Mouse (Mus musculus) kidney, postnatal 0 days (tissue): ENCODE data around the gene Rpl37a. TPM values are rescaled to one million over a fixed set of nuclear protein-coding genes. Genes with fewer than 3 reads are reported as not detected.

Experiments
- ATAC-seq: fragments of 200-750 bp; cut with Nextera tagmentation; replicated peaks from 2 replicates; pipeline ENCODE4 v1.8.0; 2017; ENCODE audit warnings: low read depth, moderate number of reproducible peaks, moderate TSS enrichment, moderate library complexity; ENCODE audit not compliant: low FRiP score
- DNase-seq: peaks from one replicate; pipeline ENCODE4 v3.0.0-alpha.2; 2016; ENCODE audit warnings: low spot score
- H3K27ac ChIP-seq: fragments of 300-500 bp; sonication (generic); 2 replicates; pipeline ENCODE4 v1.5.1; 2014; ENCODE audit warnings: mild to moderate bottlenecking
- H3K27me3 ChIP-seq: fragments of 300-500 bp; sonication (generic); 2 replicates; pipeline ENCODE4 v1.6.1; 2014; ENCODE audit warnings: low read length, mixed read lengths; ENCODE audit not compliant: insufficient read depth
- H3K36me3 ChIP-seq: fragments of 300-500 bp; sonication (generic); 2 replicates; pipeline ENCODE4 v1.6.1; 2014; ENCODE audit warnings: low read length, mixed read lengths; ENCODE audit not compliant: insufficient read depth
- H3K4me1 ChIP-seq: fragments of 300-500 bp; sonication (generic); replicated peaks from 2 replicates; pipeline ENCODE4 v1.6.1; 2014; ENCODE audit warnings: antibody characterized with exemption, low read length, mixed read lengths; ENCODE audit not compliant: insufficient read depth
- H3K4me2 ChIP-seq: fragments of 300-500 bp; sonication (generic); 2 replicates; pipeline ENCODE4 v1.6.1; 2014; ENCODE audit warnings: mild to moderate bottlenecking, low read length, moderate library complexity, mixed read lengths
- H3K4me3 ChIP-seq: fragments of 300-500 bp; sonication (generic); replicated peaks from 2 replicates; pipeline ENCODE4 v1.5.1; 2014; ENCODE audit warnings: low read depth, low read length
- H3K9ac ChIP-seq: fragments of 300-500 bp; sonication (generic); 2 replicates; pipeline ENCODE4 v1.6.1; 2014; ENCODE audit warnings: low read depth, low read length
- H3K9me3 ChIP-seq: fragments of 300-500 bp; sonication (generic); replicated peaks from 2 replicates; pipeline ENCODE4 v1.6.1; 2016; ENCODE audit warnings: low read length, inconsistent platforms, mixed read lengths
- CTCF ChIP-seq: IDR thresholded peaks from 2 replicates; pipeline ENCODE4 v1.5.1; 2016; ENCODE audit warnings: antibody characterized with exemption, low read depth, mild to moderate bottlenecking, moderate library complexity
- WGBS: fragments of 180-500 bp; shearing (Covaris S2); extraction: QIAGEN DNeasy Blood & Tissue Kit; methylation state at CpG from one replicate; pipeline ENCODE4 v1.1.7; 2014; 5-methylcytosine and 5-hydroxymethylcytosine counted together
- polyA plus RNA-seq: library from polyadenylated mRNA; unstranded; fragments of >200 nt; fragmentation: Nextera tagmentation; extraction: Ambion mirVana; gene quantifications from 2 replicates; pipeline ENCODE4 v1.2.1, GENCODE M21; 2015

Rpl37a gene
- polyA plus RNA-seq, 1 experiment from 2014 or later = 2,839 TPM

DNA sequence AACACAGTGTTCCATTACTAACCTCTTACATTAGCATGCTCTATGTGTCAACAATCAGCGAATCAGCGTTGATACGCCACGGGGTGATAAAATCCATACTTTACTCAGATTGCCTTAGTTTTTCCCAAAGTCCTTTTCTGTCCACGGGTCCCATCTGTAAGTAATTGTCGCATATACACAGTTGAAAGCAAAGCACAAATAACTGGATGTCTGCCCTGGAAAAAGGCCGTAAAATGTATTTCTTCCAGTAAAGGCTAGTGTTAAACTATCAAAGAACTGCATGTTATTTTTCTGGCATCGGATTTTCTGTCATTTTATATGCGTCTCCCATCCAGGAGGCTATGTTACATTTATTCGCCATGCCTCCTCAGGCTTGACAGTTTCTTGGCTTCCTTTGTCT is 19.0 kb downstream of the Rpl37a start:
- Histone ChIP-seq H3K4me2 (no peak overlapping the region), H3K36me3 (no peaks in the 10 kb centered on the region), H3K9ac (no peak overlapping the region), H3K9me3 (no peaks in the 10 kb centered on the region), H3K4me3 (no peak overlapping the region), H3K4me1 (no peaks in the 10 kb centered on the region), H3K27ac (no peak overlapping the region), H3K27me3 (no peaks in the 10 kb centered on the region)
- 57% methylated on average over 10 of the region's 10 CpGs for WGBS
- TF ChIP-seq CTCF = no peak
- DNase-seq (peak; percentile 53), ATAC-seq (no peak)

GRCm38 (mm10) chr1:72733191-72733691 is 22.2 kb downstream of the Rpl37a start:
- no peaks in the 10 kb centered on the region for H3K9me3 ChIP-seq
- H3K4me2 ChIP-seq = no peak overlapping the region
- 90% methylated on average over 9 of the region's 9 CpGs for WGBS
- H3K36me3 ChIP-seq = no peaks in the 10 kb centered on the region
- TF ChIP-seq CTCF = no peak
- no peaks in the 10 kb centered on the region for H3K4me1 ChIP-seq
- no peaks in the 10 kb centered on the region for H3K27me3 ChIP-seq
- no peak overlapping the region for H3K9ac ChIP-seq
- ATAC-seq = no peak
- no peak for DNase-seq
- H3K27ac ChIP-seq = no peak overlapping the region
- H3K4me3 ChIP-seq = no peak overlapping the region

DNA sequence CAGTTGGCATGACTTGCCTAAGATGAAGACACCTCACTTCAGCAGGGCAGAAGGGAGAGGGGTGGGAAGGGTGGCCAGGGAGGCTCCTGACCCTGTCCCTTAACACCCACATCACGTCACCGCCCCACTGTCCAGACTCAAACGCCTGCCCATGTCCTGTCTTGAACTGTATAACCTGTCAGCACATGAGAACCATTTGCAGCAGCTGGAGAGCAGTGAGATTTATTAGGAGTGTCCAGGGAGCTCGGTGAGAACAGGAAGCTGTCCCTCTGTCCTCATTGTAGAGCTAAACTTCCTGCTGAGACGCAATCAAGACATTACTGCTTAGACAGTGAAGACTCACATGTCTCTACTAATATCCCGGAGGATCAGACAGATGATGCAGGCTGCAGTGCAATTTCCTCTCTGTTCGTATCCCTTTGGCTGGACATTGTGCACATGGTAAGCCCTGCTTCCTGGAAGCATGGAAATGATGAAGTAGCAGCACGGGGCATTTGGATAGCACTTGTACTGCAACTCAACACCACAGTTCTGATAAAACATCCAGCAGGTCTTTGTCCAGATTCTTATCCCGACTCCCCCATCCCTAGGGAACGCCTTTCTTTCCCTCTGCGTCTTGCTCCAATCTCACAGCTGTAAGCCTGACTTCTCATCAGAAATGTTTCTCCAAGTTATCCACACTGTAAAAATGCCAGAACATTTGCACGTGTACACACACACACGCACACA is 25.5 kb downstream of the Rpl37a start:
- no peaks in the 10 kb centered on the region for H3K36me3 ChIP-seq
- H3K4me3 ChIP-seq = no peak overlapping the region
- H3K4me2 ChIP-seq = no peak overlapping the region
- 0 out of 2 replicates have a peak overlapping the region, but pooled peaks have one; percentile 19 for H3K27ac ChIP-seq
- no peak overlapping the region for H3K9ac ChIP-seq
- H3K9me3 ChIP-seq = no peaks in the 10 kb centered on the region
- TF ChIP-seq CTCF = no peak
- H3K4me1 ChIP-seq = no peaks in the 10 kb centered on the region
- no peaks in the 10 kb centered on the region for H3K27me3 ChIP-seq
- ATAC-seq = peak; percentile 57
- WGBS = 20% methylated on average over 13 of the region's 13 CpGs
- peak; percentile 83 for DNase-seq

DNA sequence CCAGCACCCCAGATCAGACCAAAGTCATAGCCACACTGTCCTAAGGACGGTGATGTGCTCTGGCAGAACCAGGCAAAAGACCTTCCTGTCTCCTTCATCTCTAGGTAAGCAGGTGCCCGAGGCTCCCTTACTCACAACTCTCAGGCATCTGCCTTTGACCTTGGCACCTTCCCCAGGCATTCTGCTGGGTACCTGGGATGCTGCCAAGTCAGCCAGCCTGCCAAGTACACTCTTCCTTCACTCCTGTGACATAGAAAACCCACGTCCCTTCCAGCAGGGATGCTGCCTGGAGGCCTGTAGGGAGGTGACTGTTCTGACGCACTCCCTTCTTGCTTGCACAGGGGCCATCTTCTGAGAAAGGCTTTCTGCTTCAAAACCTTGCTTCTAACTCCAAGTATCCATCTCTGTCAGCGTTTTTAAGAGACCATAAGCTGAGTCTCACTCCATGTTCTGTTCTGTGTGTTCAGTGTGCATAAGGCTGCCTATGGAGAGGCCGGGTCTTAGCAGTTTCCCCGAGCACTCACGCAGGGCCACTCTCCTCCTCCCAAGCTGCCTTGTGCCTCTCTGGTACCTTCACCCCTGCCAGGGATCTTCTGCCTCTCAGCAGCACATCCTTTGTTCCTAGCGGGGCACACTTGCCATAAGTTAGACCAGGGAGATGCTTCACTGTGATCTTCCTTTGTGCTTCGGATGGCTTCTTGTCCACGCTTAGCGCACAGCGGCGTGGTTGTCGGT is 28.0 kb downstream of the Rpl37a start:
- Histone ChIP-seq H3K27ac (no peak overlapping the region), H3K4me1 (no peaks in the 10 kb centered on the region), H3K27me3 (no peaks in the 10 kb centered on the region), H3K9me3 (no peaks in the 10 kb centered on the region), H3K36me3 (no peaks in the 10 kb centered on the region), H3K4me2 (no peak overlapping the region), H3K4me3 (no peak overlapping the region), H3K9ac (no peak overlapping the region)
- TF ChIP-seq CTCF = no peak
- 84% methylated on average over 15 of the region's 15 CpGs for WGBS
- no peak for DNase-seq
- ATAC-seq = no peak

DNA sequence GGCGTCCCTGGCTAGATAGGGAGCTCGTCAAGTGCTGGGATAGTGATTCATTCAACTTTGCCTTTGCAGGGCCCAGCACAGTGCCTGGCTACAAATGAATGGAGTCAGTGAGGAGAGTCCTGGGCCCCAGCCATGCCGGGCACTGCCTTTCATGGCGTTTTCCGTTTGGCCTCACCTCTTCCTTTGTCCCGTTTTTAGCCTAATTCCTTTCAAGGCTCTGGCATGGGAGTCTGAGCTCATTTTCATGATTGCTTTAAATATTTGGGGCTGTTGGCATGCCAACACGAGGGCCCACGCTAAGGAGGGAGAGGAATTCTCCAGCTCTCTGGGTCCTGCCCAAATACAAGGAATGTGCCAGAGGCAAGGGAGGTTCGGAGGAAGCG is 28.6 kb downstream of the Rpl37a start:
- WGBS = 81% methylated on average over 10 of the region's 10 CpGs
- Histone ChIP-seq H3K9ac (no peak overlapping the region), H3K27ac (no peak overlapping the region), H3K27me3 (no peaks in the 10 kb centered on the region), H3K9me3 (no peaks in the 10 kb centered on the region), H3K4me2 (no peak overlapping the region), H3K4me1 (no peaks in the 10 kb centered on the region), H3K36me3 (no peaks in the 10 kb centered on the region), H3K4me3 (no peak overlapping the region)
- no peak for TF ChIP-seq CTCF
- no peak for DNase-seq
- no peak for ATAC-seq

- Histone ChIP-seq H3K4me1 (no peaks in the 10 kb centered on the region), H3K27ac (no peak overlapping the region), H3K36me3 (no peaks in the 10 kb centered on the region), H3K27me3 (no peaks in the 10 kb centered on the region), H3K9me3 (no peaks in the 10 kb centered on the region), H3K4me3 (no peak overlapping the region), H3K4me2 (no peak overlapping the region), H3K9ac (no peak overlapping the region)
- no peak for TF ChIP-seq CTCF
- DNase-seq (no peak), ATAC-seq (no peak)
- 92% methylated on average over 5 of the region's 5 CpGs for WGBS
These were observed 30.3 kb downstream of the Rpl37a start for GRCm38 (mm10) chr1:72741406-72741805.
